Mouse (Mus musculus) liver, postnatal 0 days (tissue): ENCODE measurements at regions not wholly inside any gene's neighbourhood (a gene's known extent, or its start where the extent isn't known, plus 50 kb on each side); places are given as distances from the start of the nearest gene placed in this dataset.

ENCODE experiments used
- CTCF ChIP-seq: sonication (generic); IDR thresholded peaks from 2 replicates; pipeline ENCODE4 v1.5.1; 2016; ENCODE audit warnings: antibody characterized with exemption, low read depth
- EP300 ChIP-seq: IDR thresholded peaks from 2 replicates; pipeline ENCODE4 v1.6.1; 2016; ENCODE audit warnings: antibody characterized with exemption, low read depth, mild to moderate bottlenecking

- TF ChIP-seq CTCF (no peak), EP300 (no peak)
Observed at GRCm38 (mm10) chr9:88113094-88113493, 213.9 kb upstream of the Nt5e start.
